Mouse (Mus musculus) cerebellum, adult 9-10 months (tissue): Measurements from ENCODE around the gene Sstr3.
A peak's percentile ranks its signal among the peaks of the same experiment; 100 is the strongest.

Source experiments
- DNase-seq: peaks from one replicate; pipeline ENCODE4 v3.0.0; 2022

Gene Sstr3

GRCm38 (mm10) chr15:78530671-78531450, 13.6 kb downstream of the Sstr3 start, which contains the start of gene C1qtnf6:
TSS of gene C1qtnf6 (minus strand) at chr15:78531416.
- DNase-seq: peak; percentile 72

GRCm38 (mm10) chr15:78530141-78530540, 14.3 kb downstream of the Sstr3 start:
- peak; percentile 54 for DNase-seq

GRCm38 (mm10) chr15:78529428-78529990, 15.0 kb downstream of the Sstr3 start:
- peak; percentile 69 for DNase-seq

- no peak for DNase-seq
Observed at GRCm38 (mm10) chr15:78528726-78529411, 15.6 kb downstream of the Sstr3 start.

- peak; percentile 43 for DNase-seq
Observed at GRCm38 (mm10) chr15:78527973-78528372, 16.5 kb downstream of the Sstr3 start.

- no peak for DNase-seq
Observed at GRCm38 (mm10) chr15:78524163-78524562, 20.3 kb downstream of the Sstr3 start.

- DNase-seq: no peak
Observed at GRCm38 (mm10) chr15:78521892-78522291, 22.6 kb downstream of the Sstr3 start.

GRCm38 (mm10) chr15:78521331-78521730, 23.2 kb downstream of the Sstr3 start:
- no peak for DNase-seq

- DNase-seq: no peak
Observed at GRCm38 (mm10) chr15:78520112-78520715, 24.3 kb downstream of the Sstr3 start.

- no peak for DNase-seq
Observed at GRCm38 (mm10) chr15:78518221-78518620, 26.3 kb downstream of the Sstr3 start.

- DNase-seq: no peak
Observed at GRCm38 (mm10) chr15:78515759-78516158, 28.7 kb downstream of the Sstr3 start.

- DNase-seq: peak; percentile 90
Observed at GRCm38 (mm10) chr15:78514393-78515146, 29.9 kb downstream of the Sstr3 start.

GRCm38 (mm10) chr15:78513019-78513418, 31.5 kb downstream of the Sstr3 start:
- no peak for DNase-seq

- DNase-seq: no peak
Observed at GRCm38 (mm10) chr15:78511951-78512350, 32.5 kb downstream of the Sstr3 start.

- DNase-seq: no peak
Observed at GRCm38 (mm10) chr15:78510736-78511135, 33.7 kb downstream of the Sstr3 start.

- no peak for DNase-seq
Observed at GRCm38 (mm10) chr15:78510121-78510576, 34.3 kb downstream of the Sstr3 start.

- no peak for DNase-seq
Observed at GRCm38 (mm10) chr15:78509297-78509899, 35.1 kb downstream of the Sstr3 start.

GRCm38 (mm10) chr15:78508443-78508842, 36.0 kb downstream of the Sstr3 start:
- no peak for DNase-seq

- DNase-seq: no peak
Observed at GRCm38 (mm10) chr15:78505541-78505940, 38.9 kb downstream of the Sstr3 start.

GRCm38 (mm10) chr15:78504816-78505215, 39.7 kb downstream of the Sstr3 start:
- no peak for DNase-seq

- no peak for DNase-seq
Observed at GRCm38 (mm10) chr15:78504013-78504412, 40.5 kb downstream of the Sstr3 start.
